ENCODE assay signal across 8 mouse cellular contexts in the genomic region with DNA sequence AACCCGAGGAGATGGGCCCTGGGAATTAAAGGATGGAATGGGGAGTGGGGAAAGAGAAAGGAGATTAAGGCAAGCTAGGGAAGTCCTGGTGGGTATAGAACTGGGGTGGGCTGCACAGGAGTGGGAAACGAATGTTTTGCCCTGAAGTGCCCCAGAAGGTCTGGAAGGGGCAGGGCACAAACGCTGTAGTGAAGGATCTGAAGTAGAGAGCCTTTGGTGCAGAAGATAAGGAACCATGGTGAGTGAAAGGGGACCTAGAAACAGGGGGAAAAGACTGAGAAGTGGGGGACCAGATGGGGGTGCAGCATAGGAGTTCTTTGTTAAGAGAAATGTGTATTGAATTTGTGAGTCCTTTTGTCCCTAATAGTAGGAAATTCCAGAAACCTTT. TPM values are rescaled to one million over a fixed set of nuclear protein-coding genes. Genes with fewer than 3 reads are reported as not detected.
DNase-seq lines count a peak whose midpoint lies in the region; ATAC-seq and TF ChIP-seq lines count a peak whose summit lies in the region.

A gene (plus strand): TSS at position 13 of the 388 bp plus-strand sequence.

- TF ChIP-seq POLR2A in kidney, adult 2 months (IDR thresholded peaks at IDR 0.05; ENCODE audit: low read depth, low read length): no peak
- TF ChIP-seq POLR2A in liver, adult 2 months (IDR thresholded peaks at IDR 0.05; ENCODE audit: extremely low read depth, insufficient read depth, low read length): no peak

- H3K79me2 ChIP-seq in liver, adult 2 months (ENCODE audit: control insufficient read depth, insufficient read depth, low read length): peaks cover 6% of the 10 kb centered on the region; the same call in 1 of the 2 replicates

- no peak for DNase-seq in kidney, adult 2 months
- DNase-seq in kidney, postnatal 14 days: no peak
- no peak for DNase-seq in liver, adult 2 months (ENCODE audit: extremely low read depth, low read depth, low spot score)
- no peak for DNase-seq in MN1 (ENCODE audit: low spot score)
- DNase-seq in gastrocnemius, postnatal 25 days: no peak
- no peak for DNase-seq in right cerebral cortex, postnatal 36 days (ENCODE audit: low spot score in 2 of 2)

- no peak within 1 kb of the TSS for H3K27ac ChIP-seq in kidney, adult 2 months (ENCODE audit: insufficient read depth, low read depth, low read length)
- peak within 1 kb of the TSS; percentile 11; the same call in 1 of the 2 replicates for H3K27ac ChIP-seq in liver, adult 2 months (replicated peaks; ENCODE audit: insufficient read depth, low read depth, low read length)

- no peaks in the 10 kb centered on the region for H3K9me3 ChIP-seq in E14TG2a.4 (ENCODE audit: low read length)

- H3K4me3 ChIP-seq in kidney, adult 2 months (ENCODE audit: insufficient read depth, low read depth, low read length): peak within 1 kb of the TSS; percentile 85
- H3K4me3 ChIP-seq in E14TG2a.4 (replicated peaks; ENCODE audit: low read length): peak within 1 kb of the TSS; percentile 87
- H3K4me3 ChIP-seq in liver, adult 2 months (ENCODE audit: insufficient read depth, low read depth, low read length): peak within 1 kb of the TSS; percentile 97

- no peaks in the 10 kb centered on the region; the same call in 1 of the 2 replicates for H3K4me1 ChIP-seq in kidney, adult 2 months (ENCODE audit: control insufficient read depth, insufficient read depth, low read length)
- peaks cover 31% of the 10 kb centered on the region for H3K4me1 ChIP-seq in E14TG2a.4 (replicated peaks; ENCODE audit: low read depth, low read length)
- H3K4me1 ChIP-seq in liver, adult 2 months (ENCODE audit: control insufficient read depth, insufficient read depth, low read length): peaks cover 7% of the 10 kb centered on the region

- H3K27me3 ChIP-seq in kidney, adult 2 months (replicated peaks; ENCODE audit: control insufficient read depth, insufficient read depth, low read length): no peaks in the 10 kb centered on the region
- H3K27me3 ChIP-seq in E14TG2a.4 (ENCODE audit: insufficient read depth, low read length): peaks cover 11% of the 10 kb centered on the region
- no peaks in the 10 kb centered on the region for H3K27me3 ChIP-seq in liver, adult 2 months (ENCODE audit: control insufficient read depth, insufficient read depth, low read length)

- WGBS in kidney, adult 2 months: 3% methylated on average over 3 of the region's 3 CpGs
- 4% methylated on average over 3 of the region's 3 CpGs for WGBS in liver, adult 2 months

- peak within 1 kb of the TSS; percentile 63 for H3K9ac ChIP-seq in liver, adult 2 months (ENCODE audit: low read depth, low read length)

- no peaks in the 10 kb centered on the region for H3K36me3 ChIP-seq in kidney, adult 2 months (ENCODE audit: control insufficient read depth, insufficient read depth, low read length)
- peaks cover 22% of the 10 kb centered on the region for H3K36me3 ChIP-seq in E14TG2a.4 (ENCODE audit: insufficient read depth, low read length)
- H3K36me3 ChIP-seq in liver, adult 2 months (ENCODE audit: control insufficient read depth, insufficient read depth, low read length): no peaks in the 10 kb centered on the region

- no peak for TF ChIP-seq CTCF in kidney, adult 2 months (conservative IDR thresholded peaks at IDR 0.05; ENCODE audit: insufficient read depth, insufficient read length, low read depth, low read length)
- TF ChIP-seq CTCF in E14TG2a.4 (conservative IDR thresholded peaks at IDR 0.05; ENCODE audit: low read length): no peak
- TF ChIP-seq CTCF in liver, adult 2 months (IDR thresholded peaks at IDR 0.05; ENCODE audit: low read depth, low read length): no peak

- ATAC-seq in erythroblast, adult 5-6 weeks (replicated peaks; ENCODE audit: low FRiP score, poor library complexity, severe bottlenecking): peak; percentile 42; the same call in 1 of the 2 replicates

RNA-seq across cellular contexts. Expression of the gene that starts here (rescaled TPM):
- polyA plus RNA-seq in kidney, adult 2 months (2012; rRNA removed): 5.1 and 5.3 TPM in 2 replicates
- total RNA-seq in erythroblast, adult 5-6 weeks (2015; ENCODE audit: low replicate concordance): 7.3 and 36.5 TPM in 2 replicates
- 14.8 and 27.6 TPM in 2 replicates for total RNA-seq in erythroblast, adult 5-6 weeks (2017; ENCODE audit: low replicate concordance)
- 1.2 and 2.1 TPM in 2 replicates for total RNA-seq in liver, adult 2 months (2014; rRNA removed)
- polyA plus RNA-seq in liver, adult 2 months (2012; rRNA removed): 2.2 TPM in 2 replicates
- 1 to 10 TPM; 2.2 to 2.8 TPM for total RNA-seq in gastrocnemius, postnatal 25 days (2021)
